Mouse (Mus musculus): ENCODE measurements around the gene Sars2.
A peak's percentile ranks its signal among the peaks of the same experiment; 100 is the strongest.
"Not testable (repeated sequence)": the region's sequence is repeated elsewhere in the genome, so short reads cannot be mapped to it uniquely, and the experiment has no call there.

Sars2 gene

DNA sequence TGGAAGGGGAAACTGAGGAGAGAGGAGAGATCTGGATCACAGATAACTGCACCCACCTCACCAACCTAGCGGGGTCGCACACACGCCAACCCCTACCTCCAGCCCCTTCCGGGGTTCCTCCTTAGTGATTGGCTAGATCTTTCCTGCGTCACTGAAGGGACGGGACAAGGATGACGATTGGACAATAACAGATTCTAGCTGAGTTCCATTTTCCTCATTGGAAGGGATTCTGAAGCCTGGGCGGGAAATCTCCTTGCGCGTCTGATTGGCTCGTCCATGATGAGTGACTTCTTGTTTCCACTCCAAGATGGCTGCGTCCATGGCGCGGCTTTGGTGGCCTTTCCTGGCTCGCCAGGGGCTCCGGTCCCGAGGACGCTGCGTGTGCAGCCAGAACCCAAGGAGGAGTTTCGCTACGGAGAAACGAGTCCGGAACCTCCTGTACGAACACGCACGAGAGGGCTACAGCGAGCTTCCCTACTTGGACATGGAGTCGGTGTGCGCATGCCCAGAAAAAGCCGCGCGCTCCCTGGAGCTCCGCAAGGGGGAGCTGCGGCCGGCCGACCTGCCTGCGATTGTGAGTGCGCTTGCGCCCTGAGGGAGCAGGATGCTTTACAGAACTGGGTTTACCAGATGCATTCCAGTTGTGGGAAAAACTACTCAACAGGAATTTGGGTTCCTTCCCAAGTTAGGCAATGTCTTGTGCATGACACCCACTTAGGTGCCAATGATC, at the start of gene Sars2, which contains the start of gene Mrps12:
Gene Sars2, plus strand, starts transcription at position 284 of the 730 bp plus-strand sequence.
Gene Mrps12, minus strand, starts transcription at position 112 of the 730 bp plus-strand sequence.
- peak; percentile 96 for DNase-seq (ENCODE audit: low spot score)

DNA sequence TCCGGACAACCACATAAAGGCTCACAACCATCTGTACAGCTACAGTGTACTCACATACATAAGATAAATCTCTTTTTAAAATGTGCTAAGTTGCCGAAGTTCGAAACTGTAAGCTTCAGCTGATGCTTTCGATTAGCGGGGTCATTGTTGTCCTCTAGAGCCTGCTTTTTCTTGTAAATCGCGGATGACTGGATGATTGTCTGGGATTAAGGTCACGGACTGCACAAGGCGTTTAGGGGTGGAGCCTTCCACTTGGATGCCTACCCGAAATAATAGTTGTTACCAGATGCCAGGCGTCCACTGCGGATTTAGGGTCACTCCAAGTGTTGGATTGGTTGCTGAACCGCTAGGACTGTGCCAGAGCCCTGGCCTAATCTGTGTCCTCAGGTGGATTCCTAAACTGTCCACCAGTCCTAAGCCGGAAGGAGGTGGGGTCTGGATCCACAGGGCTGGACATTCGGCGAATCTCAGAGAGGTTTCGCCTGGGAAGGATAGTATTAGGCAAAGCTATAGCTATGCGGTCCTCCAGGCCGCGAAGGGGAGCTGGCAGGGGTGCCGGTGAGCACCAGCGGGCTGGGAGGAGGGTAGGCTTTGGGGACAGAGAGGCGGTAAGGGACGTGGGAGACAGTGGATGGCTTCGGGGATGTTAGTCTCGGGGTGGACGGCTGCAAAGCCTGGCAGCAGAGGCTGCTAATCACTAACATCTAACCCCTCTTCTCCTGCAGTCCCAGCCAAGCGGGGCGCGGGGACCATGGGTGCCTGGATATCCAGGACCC, 49.1 kb upstream of the Sars2 start, which contains the start of gene Fbxo27:
Gene Fbxo27, plus strand, starts transcription at position 305 of the 776 bp plus-strand sequence.
- DNase-seq (ENCODE audit: low spot score): peak; percentile 30

DNA sequence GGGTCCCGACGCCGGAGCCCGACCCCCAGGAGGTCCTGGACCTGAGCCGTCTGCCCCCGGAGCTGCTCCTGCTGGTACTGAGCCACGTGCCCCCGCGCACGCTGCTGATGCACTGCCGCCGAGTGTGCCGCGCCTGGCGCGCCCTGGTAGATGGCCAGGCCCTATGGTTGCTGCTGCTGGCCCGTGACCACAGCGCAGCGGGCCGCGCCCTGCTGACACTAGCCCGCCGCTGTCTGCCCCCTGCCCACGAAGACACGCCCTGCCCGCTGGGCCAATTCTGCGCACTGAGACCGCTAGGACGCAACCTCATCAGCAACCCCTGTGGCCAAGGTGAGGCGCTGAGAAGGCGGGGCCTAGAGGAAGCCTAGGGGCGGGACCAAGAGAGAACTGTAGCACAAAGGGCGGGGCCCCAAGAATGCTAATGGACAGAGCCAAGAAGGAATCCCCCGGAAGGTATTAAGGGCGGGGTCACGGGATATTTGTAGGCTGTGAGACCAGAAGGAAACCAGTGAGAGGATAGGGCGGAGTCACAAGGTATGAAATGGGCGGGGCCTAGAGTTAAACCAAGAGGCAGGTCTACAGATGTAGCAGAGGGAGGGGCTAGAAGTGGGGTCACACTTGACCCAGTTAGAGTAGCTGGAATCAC, 48.3 kb upstream of the Sars2 start:
- peak; percentile 83 for DNase-seq (ENCODE audit: low spot score)

DNA sequence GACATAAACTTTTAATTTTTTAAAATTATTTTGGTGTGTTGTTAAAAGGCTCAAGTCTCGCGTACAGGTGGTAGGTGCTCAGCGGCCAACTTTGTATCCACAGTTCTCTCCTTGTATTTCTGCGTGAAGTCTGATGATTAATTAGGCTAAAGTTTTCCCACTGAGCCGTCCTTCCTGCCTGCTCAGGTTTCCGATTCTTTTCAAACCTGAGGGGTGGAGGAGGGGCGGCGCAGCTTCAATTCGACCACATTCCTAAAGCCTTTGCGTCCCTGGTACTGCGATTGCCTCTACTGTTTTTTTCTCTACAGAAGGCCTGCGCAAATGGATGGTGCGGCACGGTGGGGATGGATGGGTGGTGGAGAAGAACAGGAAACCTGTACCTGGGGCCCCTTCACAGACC, 47.4 kb upstream of the Sars2 start:
- DNase-seq (ENCODE audit: low spot score): no peak

DNA sequence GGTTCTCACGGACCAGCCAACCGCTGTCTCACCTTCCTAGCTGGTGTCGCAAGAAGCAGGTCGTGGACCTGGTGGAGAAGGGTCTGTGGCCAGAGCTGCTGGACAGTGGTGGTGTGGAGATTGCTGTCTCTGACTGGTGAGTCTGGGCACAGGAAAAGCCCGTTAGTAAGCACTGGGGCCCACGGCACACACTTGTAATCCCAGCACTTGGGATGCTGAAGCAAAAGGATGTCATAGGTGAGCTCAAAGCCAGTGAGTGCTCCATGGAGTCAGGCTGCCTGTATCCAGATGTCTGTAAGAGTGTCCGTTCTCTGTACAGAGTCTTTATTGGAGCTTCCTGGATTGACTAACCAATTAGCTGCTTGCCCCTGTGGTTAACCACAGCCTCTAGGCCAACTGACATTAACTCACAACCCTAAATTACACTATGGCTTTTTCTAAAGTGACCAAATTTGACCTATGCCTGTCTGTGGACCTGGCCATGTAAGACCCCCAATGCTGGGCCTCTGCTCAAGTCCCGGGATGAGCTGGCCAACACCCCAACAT, 46.8 kb upstream of the Sars2 start:
- no peak for DNase-seq (ENCODE audit: low spot score)

DNA sequence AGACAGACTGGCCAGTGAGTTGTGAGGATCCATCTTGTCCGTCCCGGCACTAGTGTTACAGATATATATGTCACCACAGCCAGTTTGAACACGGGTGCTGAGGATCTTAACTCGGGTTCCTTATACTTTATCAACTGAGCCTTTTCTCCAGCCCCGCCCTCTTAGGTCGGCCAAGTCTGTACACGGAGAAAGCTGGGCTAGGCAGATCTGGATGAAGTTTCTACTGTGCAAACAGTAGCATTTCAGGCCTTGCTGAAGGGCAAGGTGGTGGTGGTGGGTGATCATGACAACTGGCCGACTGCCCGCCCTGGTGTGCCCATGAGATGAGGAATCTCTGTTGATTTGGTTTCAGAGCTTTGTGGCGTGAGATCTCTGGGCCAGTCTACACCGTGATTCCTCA, 44.5 kb upstream of the Sars2 start:
- no peak for DNase-seq (ENCODE audit: low spot score)

DNA sequence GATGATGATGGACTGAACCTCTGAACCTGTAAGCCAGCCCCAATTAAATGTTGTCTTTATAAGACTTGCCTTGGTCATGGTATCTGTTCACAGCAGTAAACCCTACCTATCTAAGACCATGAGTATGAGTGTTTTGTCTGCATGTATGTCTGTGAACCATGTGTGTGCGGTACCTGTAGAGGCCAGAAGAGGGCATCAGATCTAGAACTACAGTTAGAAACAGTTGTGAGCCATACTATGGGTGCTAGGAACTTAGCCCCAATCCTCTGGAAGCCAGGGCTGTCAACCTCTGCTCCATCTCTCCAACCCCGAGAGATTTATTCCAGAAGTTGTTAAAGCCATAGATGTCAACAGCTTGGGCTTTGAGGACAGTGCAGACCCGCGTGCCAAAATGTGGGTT, 41.5 kb upstream of the Sars2 start:
- DNase-seq (ENCODE audit: low spot score): no peak

GRCm38 (mm10) chr7:28701306-28701705, 40.5 kb upstream of the Sars2 start:
- not testable (repeated sequence) for DNase-seq (ENCODE audit: low spot score)

DNA sequence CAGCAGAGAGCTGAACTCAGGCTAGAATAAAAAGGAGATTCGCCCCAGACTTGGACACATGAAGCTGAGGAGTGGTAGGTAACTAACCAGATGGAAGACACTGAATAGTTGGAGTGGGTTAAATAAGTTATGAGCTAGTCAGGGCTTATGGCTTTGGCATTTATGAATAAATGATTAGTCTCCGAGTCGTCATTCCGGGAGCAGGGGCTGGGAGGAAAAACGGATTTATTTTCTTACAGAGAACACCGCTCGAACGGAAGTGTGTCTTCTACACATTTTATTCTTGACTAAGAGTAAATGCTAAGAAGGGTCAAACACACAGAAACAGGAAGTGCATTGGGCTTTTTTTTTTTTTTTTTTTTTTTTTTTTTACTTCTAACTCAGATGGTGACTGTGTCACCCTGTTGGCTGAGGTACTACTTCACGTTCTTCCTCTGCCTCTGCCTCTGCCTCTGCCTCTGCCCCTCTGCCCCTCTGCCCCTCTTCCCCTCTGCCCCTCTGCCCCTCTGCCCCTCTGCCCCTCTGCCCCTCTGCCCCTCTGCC, 39.1 kb upstream of the Sars2 start:
- no peak for DNase-seq (ENCODE audit: low spot score)

DNA sequence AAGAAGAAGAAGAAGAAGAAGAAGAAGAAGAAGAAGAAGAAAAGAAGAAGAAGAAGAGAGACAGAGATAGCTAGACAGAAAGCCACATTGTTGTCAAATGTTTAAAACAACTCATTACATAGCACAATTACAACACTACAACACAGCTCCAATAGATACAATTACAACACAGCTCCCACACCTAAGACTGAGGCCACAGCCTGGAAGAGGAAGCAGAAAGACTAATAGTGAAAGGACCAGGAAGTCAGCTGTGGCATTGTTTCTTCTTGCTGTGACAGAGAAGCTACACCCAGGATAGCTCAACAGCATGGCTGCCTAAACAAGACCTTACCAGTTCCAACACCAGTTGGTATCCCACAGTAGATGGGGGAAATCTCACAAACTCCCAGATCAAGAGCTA, 32.3 kb upstream of the Sars2 start:
- no peak for DNase-seq (ENCODE audit: low spot score)

DNA sequence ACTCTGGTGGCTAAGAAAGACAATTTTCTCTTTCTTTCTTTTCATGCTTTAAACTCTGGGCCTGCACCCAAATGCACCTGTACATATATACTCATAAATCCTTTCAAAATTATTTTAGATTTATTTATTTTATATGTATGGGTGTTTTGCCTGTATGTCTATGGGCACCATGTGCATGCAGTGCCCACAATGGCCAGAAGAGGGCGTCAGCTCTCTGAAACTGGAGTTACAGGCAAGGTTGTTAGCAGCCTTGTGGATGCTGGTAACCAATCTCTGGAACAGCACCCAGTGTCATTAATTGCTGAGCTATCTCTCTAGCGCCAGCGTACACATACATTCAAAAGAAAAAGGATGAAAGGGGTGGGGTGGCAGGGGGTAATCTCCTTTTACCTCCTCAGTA, 30.8 kb upstream of the Sars2 start:
- peak; percentile 66 for DNase-seq (ENCODE audit: low spot score)

DNA sequence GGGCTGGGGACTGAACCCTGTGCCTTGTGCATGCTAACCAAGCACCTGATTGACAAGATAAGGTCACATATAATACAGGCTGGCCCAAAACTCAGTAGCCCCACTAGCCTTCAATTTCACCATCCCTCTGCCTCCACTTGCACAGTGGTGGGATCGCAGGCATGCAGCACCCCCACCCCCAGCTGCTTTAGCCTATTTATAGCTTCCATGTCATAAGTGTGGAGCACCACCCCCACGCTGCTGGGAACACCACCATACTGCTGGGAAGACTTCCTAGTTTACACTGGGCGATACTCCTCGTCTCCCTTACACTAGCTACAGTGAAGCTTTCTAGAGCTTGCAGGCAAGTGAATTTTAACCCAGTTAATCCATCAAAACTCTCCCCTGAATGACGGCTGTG, 27.1 kb upstream of the Sars2 start:
- no peak for DNase-seq (ENCODE audit: low spot score)

DNA sequence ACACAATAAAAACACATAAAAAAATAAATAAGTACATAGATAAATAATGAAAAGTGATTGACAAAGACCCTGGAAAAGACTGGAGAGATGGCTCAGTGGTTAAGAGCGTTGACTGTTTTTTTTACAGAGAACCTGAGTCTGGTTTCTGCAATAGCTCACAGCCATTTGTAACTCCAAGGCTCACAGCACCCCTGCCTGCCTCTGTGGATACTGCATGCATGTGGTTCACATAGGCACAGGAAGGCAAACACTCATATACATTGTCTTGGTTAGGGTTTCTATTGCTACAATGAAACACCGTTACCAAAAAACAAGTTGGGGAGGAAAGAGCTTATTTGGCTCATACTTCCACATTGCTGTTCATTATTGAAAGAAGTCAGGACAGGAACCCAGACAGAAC, 26.2 kb upstream of the Sars2 start:
- DNase-seq (ENCODE audit: low spot score): no peak

- DNase-seq (ENCODE audit: low spot score): peak; percentile 44
Observed at GRCm38 (mm10) chr7:28716590-28717281, 25.1 kb upstream of the Sars2 start, which contains the start of gene Fbxo17. Gene Fbxo17, plus strand, starts transcription at chr7:28716804.

GRCm38 (mm10) chr7:28717726-28718125, 24.1 kb upstream of the Sars2 start:
- DNase-seq (ENCODE audit: low spot score): no peak

- no peak for DNase-seq (ENCODE audit: low spot score)
Observed at GRCm38 (mm10) chr7:28719159-28719558, 22.6 kb upstream of the Sars2 start.

- no peak for DNase-seq (ENCODE audit: low spot score)
Observed at GRCm38 (mm10) chr7:28719650-28720049, 22.1 kb upstream of the Sars2 start.

DNA sequence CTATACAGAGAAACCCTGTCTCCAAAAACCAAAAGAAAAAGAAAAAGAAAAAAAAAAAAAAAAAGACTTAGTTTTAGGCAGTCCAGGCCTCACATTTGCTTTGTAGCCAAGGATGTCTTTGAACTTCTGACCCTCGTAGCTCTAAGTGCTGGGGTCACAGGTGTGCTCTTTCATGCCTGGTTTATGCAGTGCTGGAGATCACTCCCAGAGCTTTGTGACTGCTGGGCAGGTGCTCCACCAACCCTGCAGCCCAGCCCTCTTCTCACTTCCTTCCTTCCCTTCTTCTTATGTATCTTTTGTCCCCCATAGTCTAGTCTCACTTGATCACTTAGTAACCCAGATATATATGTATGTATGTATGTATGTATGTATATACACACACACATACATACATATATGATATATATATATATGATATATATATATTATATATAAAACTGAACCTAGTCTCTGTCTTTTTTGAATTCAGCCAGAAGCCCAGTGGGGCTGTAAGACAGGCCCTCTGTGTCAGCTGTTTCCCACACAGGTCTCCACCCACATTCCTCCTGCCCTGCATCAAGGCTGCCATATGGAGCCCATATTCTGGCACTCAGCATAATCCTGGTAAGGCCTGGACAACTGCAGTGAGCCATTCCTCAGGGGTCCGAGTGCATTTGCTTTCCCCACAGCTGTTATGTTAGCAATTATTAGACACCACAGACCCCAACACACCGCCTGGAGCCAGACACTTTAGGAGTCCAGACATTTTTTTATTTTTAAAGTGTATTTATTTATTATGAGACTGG, 20.8 kb upstream of the Sars2 start:
- DNase-seq (ENCODE audit: low spot score): no peak

GRCm38 (mm10) chr7:28722079-28722478, 19.7 kb upstream of the Sars2 start:
- DNase-seq (ENCODE audit: low spot score): no peak

- no peak for DNase-seq (ENCODE audit: low spot score)
Observed at GRCm38 (mm10) chr7:28724613-28725012, 17.2 kb upstream of the Sars2 start.

GRCm38 (mm10) chr7:28726600-28726999, 15.2 kb upstream of the Sars2 start:
- DNase-seq (ENCODE audit: low spot score): peak; percentile 76

All from testis, postnatal 14 days (tissue).